Mouse (Mus musculus): ENCODE measurements around the gene Kcnip3. TPM values are rescaled to one million over a fixed set of nuclear protein-coding genes. Genes with fewer than 3 reads are reported as not detected.

Kcnip3 gene
- polyA plus RNA-seq, 2 experiments from 2014 or later = not detected

- ATAC-seq = no peak
These were observed 4.8 kb downstream of the Kcnip3 start for GRCm38 (mm10) chr2:127517081-127517480.

- no peak for ATAC-seq
These were observed 7.3 kb downstream of the Kcnip3 start for GRCm38 (mm10) chr2:127514380-127515124.

GRCm38 (mm10) chr2:127513244-127513643 lies 8.7 kb downstream of the Kcnip3 start:
- ATAC-seq = peak; percentile 8

GRCm38 (mm10) chr2:127511426-127511825 lies 10.5 kb downstream of the Kcnip3 start:
- ATAC-seq = no peak

- ATAC-seq = no peak
These were observed 13.8 kb downstream of the Kcnip3 start for GRCm38 (mm10) chr2:127507967-127508660.

GRCm38 (mm10) chr2:127507077-127507774 lies 14.7 kb downstream of the Kcnip3 start:
- ATAC-seq = peak; percentile 60

- ATAC-seq = no peak
These were observed 15.7 kb downstream of the Kcnip3 start for GRCm38 (mm10) chr2:127506131-127506632.

GRCm38 (mm10) chr2:127505196-127505595 lies 16.7 kb downstream of the Kcnip3 start:
- no peak for ATAC-seq

- no peak for ATAC-seq
These were observed 17.9 kb downstream of the Kcnip3 start for GRCm38 (mm10) chr2:127503751-127504549.

GRCm38 (mm10) chr2:127501061-127501460 lies 20.8 kb downstream of the Kcnip3 start:
- ATAC-seq = no peak

- no peak for ATAC-seq
These were observed 23.1 kb downstream of the Kcnip3 start for GRCm38 (mm10) chr2:127498750-127499149.

GRCm38 (mm10) chr2:127496321-127496720 lies 25.6 kb downstream of the Kcnip3 start:
- ATAC-seq = no peak

GRCm38 (mm10) chr2:127484476-127485170 lies 37.3 kb downstream of the Kcnip3 start:
- ATAC-seq = no peak

GRCm38 (mm10) chr2:127483001-127483400 lies 38.9 kb downstream of the Kcnip3 start:
- no peak for ATAC-seq

GRCm38 (mm10) chr2:127482533-127482911 lies 39.4 kb downstream of the Kcnip3 start:
- ATAC-seq = no peak

GRCm38 (mm10) chr2:127481841-127482532 lies 39.9 kb downstream of the Kcnip3 start:
- ATAC-seq = no peak

GRCm38 (mm10) chr2:127479763-127480162 lies 42.1 kb downstream of the Kcnip3 start:
- ATAC-seq = no peak

GRCm38 (mm10) chr2:127479210-127479609 lies 42.7 kb downstream of the Kcnip3 start:
- ATAC-seq = no peak

- no peak for ATAC-seq
These were observed 49.6 kb downstream of the Kcnip3 start for GRCm38 (mm10) chr2:127472279-127472678.

- ATAC-seq = no peak
These were observed 50.6 kb downstream of the Kcnip3 start for GRCm38 (mm10) chr2:127471281-127471680.

GRCm38 (mm10) chr2:127470661-127471060 lies 51.2 kb downstream of the Kcnip3 start:
- no peak for ATAC-seq
